Mouse (Mus musculus): ENCODE results near the gene Mrps23.
A peak's percentile ranks its signal among the peaks of the same experiment; 100 is the strongest.

Mrps23 gene

GRCm38 (mm10) chr11:88248636-88249035, 44.4 kb downstream of the Mrps23 start:
- no peak for DNase-seq (ENCODE audit: low spot score)

GRCm38 (mm10) chr11:88250568-88250967, 46.4 kb downstream of the Mrps23 start:
- DNase-seq (ENCODE audit: low spot score) = no peak

- no peak for DNase-seq (ENCODE audit: low spot score)
These were observed 47.1 kb downstream of the Mrps23 start for GRCm38 (mm10) chr11:88251295-88251694.

GRCm38 (mm10) chr11:88251972-88252766, 48.0 kb downstream of the Mrps23 start:
- peak; percentile 76 for DNase-seq (ENCODE audit: low spot score)

GRCm38 (mm10) chr11:88252767-88253513, 48.8 kb downstream of the Mrps23 start:
- DNase-seq (ENCODE audit: low spot score) = no peak

GRCm38 (mm10) chr11:88253514-88254167, 49.5 kb downstream of the Mrps23 start:
- no peak for DNase-seq (ENCODE audit: low spot score)

- no peak for DNase-seq (ENCODE audit: low spot score)
These were observed 53.5 kb downstream of the Mrps23 start for GRCm38 (mm10) chr11:88257700-88258099.

- DNase-seq (ENCODE audit: low spot score) = no peak
These were observed 54.0 kb downstream of the Mrps23 start for GRCm38 (mm10) chr11:88258212-88258611.

GRCm38 (mm10) chr11:88260463-88260862, 56.3 kb downstream of the Mrps23 start:
- DNase-seq (ENCODE audit: low spot score) = no peak
